Mouse (Mus musculus) mouse embryonic stem cell (cell line): ENCODE results near the gene Tktl1.

ENCODE experiments used
- in situ Hi-C, 2 experiments: fragments of 300-500 bp; cut with MboI; formaldehyde crosslinking; loops; 1 replicate in 1 of 2; 3 replicates in 1 of 2; pipeline ENCODE4 v1.14.3; 2019 to 2020; ENCODE audit warnings: low sequenced_read_pairs in 2 of 2, low pct_unique_long_range_greater_than_20kb in 1 of 2, mixed read lengths in 1 of 2; ENCODE audit not compliant: unreplicated experiment in 1 of 2

The Tktl1 gene

GRCm38 (mm10) chrX:74254153-74254887 lies 77.3 kb downstream of the Tktl1 start, which contains the start of gene Emd:
Gene Emd, plus strand, starts transcription at chrX:74254687.
- in situ Hi-C loops, result loop anchor here in 1 of 2 experiments (5.0 kb wide), 1 partner anchor 158 kb away; no protein-coding TSS in a partner anchor

GRCm38 (mm10) chrX:74254888-74255565 lies 78.0 kb downstream of the Tktl1 start:
- in situ Hi-C loops, result loop anchor here in 1 of 2 experiments (5.0 kb wide), 1 partner anchor 157 kb away; no protein-coding TSS in a partner anchor

GRCm38 (mm10) chrX:74257746-74258145 lies 80.7 kb downstream of the Tktl1 start:
- in situ Hi-C loops, result no loop called here
